Mouse (Mus musculus): ENCODE results near the gene Osbpl5. TPM values are rescaled to one million over a fixed set of nuclear protein-coding genes. Genes with fewer than 3 reads are reported as not detected.
A peak's percentile ranks its signal among the peaks of the same experiment; 100 is the strongest.

Osbpl5 gene
- total RNA-seq, 1 experiment: 13.6 TPM

DNA sequence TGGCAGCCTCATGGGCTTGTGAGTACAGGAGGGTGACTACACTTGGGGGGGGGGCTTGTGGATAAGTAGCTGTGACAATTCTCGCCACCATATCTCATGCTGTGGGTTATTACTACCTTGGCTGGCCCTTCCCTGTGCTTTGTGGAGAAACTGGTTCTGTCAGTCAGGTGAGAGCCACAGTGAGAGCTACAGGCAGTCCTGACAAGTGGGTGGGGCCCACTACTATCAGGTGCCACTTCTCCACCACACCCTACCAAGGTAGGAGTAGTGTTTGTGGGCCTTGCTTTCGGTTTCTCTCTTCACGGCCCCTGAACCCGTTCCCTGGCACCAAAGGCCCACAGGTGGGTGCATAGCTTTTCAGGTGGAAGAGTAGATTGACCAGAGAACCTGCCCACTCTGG lies 32.9 kb downstream of the Osbpl5 start:
- no peak overlapping the region for H3K9ac ChIP-seq (ENCODE audit: insufficient read depth, low read depth, low read length, poor library complexity, severe bottlenecking)
- no peak for DNase-seq (ENCODE audit: low read depth, low spot score)
- H3K4me3 ChIP-seq (ENCODE audit: insufficient read depth in 1 of 2, low read depth in 1 of 2, low read length in 2 of 2, poor library complexity in 1 of 2, severe bottlenecking in 1 of 2): no peak overlapping the region
- no peak overlapping the region for H3K27ac ChIP-seq (ENCODE audit: insufficient read depth, low read depth, low read length, poor library complexity, severe bottlenecking)
- H3K4me1 ChIP-seq (ENCODE audit: control insufficient read depth in 2 of 2, insufficient read depth in 2 of 2, low read length in 2 of 2, poor library complexity in 1 of 2): peaks cover 0 to 8% of the 10 kb centered on the region in 2 experiments; a peak in 1 of 4 replicates
- TF ChIP-seq ZC3H11A (IDR thresholded peaks at IDR 0.05; ENCODE audit: borderline replicate concordance, low read depth, low read length) (no peak), MAFK (IDR thresholded peaks at IDR 0.05; ENCODE audit: insufficient read depth, low read depth, low read length) (no peak), ZNF384 (IDR thresholded peaks at IDR 0.05; ENCODE audit: low read depth, low read length) (no peak), HCFC1 (IDR thresholded peaks at IDR 0.05; ENCODE audit: borderline replicate concordance, insufficient read depth, low read length) (no peak), CHD2 (IDR thresholded peaks at IDR 0.05; ENCODE audit: low read depth, low read length) (no peak)
- H3K36me3 ChIP-seq (ENCODE audit: control insufficient read depth, insufficient read depth, low read length, poor library complexity, severe bottlenecking): no peaks in the 10 kb centered on the region
- in situ Hi-C loops (cut with MboI; ENCODE audit: low sequenced_read_pairs in 2 of 2, unreplicated experiment in 2 of 2): no loop called here
- H3K9me3 ChIP-seq (ENCODE audit: control insufficient read depth, insufficient read depth, low read depth, low read length): no peaks in the 10 kb centered on the region

DNA sequence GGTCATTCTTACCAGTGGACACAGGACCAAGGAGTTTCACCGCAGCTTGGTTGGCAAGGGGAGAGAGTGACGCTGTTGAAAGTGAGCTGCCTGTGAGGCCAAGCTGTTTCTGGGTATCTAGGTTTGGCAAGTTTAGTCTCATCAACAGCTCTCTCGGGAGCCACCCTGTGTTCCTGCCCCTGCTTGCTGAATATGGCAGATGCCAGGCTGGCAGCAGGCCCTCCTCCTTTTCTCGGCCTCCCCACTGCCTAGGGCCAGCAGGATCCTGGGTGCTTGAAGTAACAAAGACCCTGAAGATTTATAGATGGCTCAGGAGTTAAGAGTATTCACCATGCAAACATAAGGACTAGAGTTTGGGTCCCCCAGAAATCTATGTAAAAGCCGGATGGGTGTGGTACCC lies 34.1 kb downstream of the Osbpl5 start:
- in situ Hi-C loops (cut with MboI; ENCODE audit: low sequenced_read_pairs in 2 of 2, unreplicated experiment in 2 of 2): no loop called here
- TF ChIP-seq CHD2 (IDR thresholded peaks at IDR 0.05; ENCODE audit: low read depth, low read length) (no peak), MAFK (IDR thresholded peaks at IDR 0.05; ENCODE audit: insufficient read depth, low read depth, low read length) (no peak), ZC3H11A (IDR thresholded peaks at IDR 0.05; ENCODE audit: borderline replicate concordance, low read depth, low read length) (no peak), ZNF384 (IDR thresholded peaks at IDR 0.05; ENCODE audit: low read depth, low read length) (no peak), HCFC1 (IDR thresholded peaks at IDR 0.05; ENCODE audit: borderline replicate concordance, insufficient read depth, low read length) (no peak)
- no peak overlapping the region for H3K4me3 ChIP-seq (ENCODE audit: insufficient read depth in 1 of 2, low read depth in 1 of 2, low read length in 2 of 2, poor library complexity in 1 of 2, severe bottlenecking in 1 of 2)
- no peaks in the 10 kb centered on the region for H3K9me3 ChIP-seq (ENCODE audit: control insufficient read depth, insufficient read depth, low read depth, low read length)
- no peak for DNase-seq (ENCODE audit: low read depth, low spot score)
- no peak overlapping the region for H3K9ac ChIP-seq (ENCODE audit: insufficient read depth, low read depth, low read length, poor library complexity, severe bottlenecking)
- peaks cover 0 to 8% of the 10 kb centered on the region in 2 experiments; a peak in 1 of 4 replicates for H3K4me1 ChIP-seq (ENCODE audit: control insufficient read depth in 2 of 2, insufficient read depth in 2 of 2, low read length in 2 of 2, poor library complexity in 1 of 2)
- no peaks in the 10 kb centered on the region for H3K36me3 ChIP-seq (ENCODE audit: control insufficient read depth, insufficient read depth, low read length, poor library complexity, severe bottlenecking)
- no peak overlapping the region for H3K27ac ChIP-seq (ENCODE audit: insufficient read depth, low read depth, low read length, poor library complexity, severe bottlenecking)

GRCm38 (mm10) chr7:143717811-143718210 lies 39.0 kb downstream of the Osbpl5 start:
- Histone ChIP-seq H3K9ac (ENCODE audit: insufficient read depth, low read depth, low read length, poor library complexity, severe bottlenecking) (no peak overlapping the region), H3K36me3 (ENCODE audit: control insufficient read depth, insufficient read depth, low read length, poor library complexity, severe bottlenecking) (no peaks in the 10 kb centered on the region), H3K27ac (ENCODE audit: insufficient read depth, low read depth, low read length, poor library complexity, severe bottlenecking) (no peak overlapping the region), H3K4me3 (ENCODE audit: insufficient read depth in 1 of 2, low read depth in 1 of 2, low read length in 2 of 2, poor library complexity in 1 of 2, severe bottlenecking in 1 of 2) (no peak overlapping the region), H3K4me1 (ENCODE audit: control insufficient read depth in 2 of 2, insufficient read depth in 2 of 2, low read length in 2 of 2, poor library complexity in 1 of 2) (no peaks in the 10 kb centered on the region), H3K9me3 (ENCODE audit: control insufficient read depth, insufficient read depth, low read depth, low read length) (no peaks in the 10 kb centered on the region)
- no peak for TF ChIP-seq HCFC1 (IDR thresholded peaks at IDR 0.05; ENCODE audit: borderline replicate concordance, insufficient read depth, low read length)
- no peak for TF ChIP-seq ZC3H11A (IDR thresholded peaks at IDR 0.05; ENCODE audit: borderline replicate concordance, low read depth, low read length)
- TF ChIP-seq MAFK (IDR thresholded peaks at IDR 0.05; ENCODE audit: insufficient read depth, low read depth, low read length): no peak
- TF ChIP-seq ZNF384 (IDR thresholded peaks at IDR 0.05; ENCODE audit: low read depth, low read length): no peak
- TF ChIP-seq CHD2 (IDR thresholded peaks at IDR 0.05; ENCODE audit: low read depth, low read length): no peak
- DNase-seq (ENCODE audit: low read depth, low spot score): no peak
- in situ Hi-C loops (cut with MboI; ENCODE audit: low sequenced_read_pairs in 2 of 2, unreplicated experiment in 2 of 2): no loop called here

DNA sequence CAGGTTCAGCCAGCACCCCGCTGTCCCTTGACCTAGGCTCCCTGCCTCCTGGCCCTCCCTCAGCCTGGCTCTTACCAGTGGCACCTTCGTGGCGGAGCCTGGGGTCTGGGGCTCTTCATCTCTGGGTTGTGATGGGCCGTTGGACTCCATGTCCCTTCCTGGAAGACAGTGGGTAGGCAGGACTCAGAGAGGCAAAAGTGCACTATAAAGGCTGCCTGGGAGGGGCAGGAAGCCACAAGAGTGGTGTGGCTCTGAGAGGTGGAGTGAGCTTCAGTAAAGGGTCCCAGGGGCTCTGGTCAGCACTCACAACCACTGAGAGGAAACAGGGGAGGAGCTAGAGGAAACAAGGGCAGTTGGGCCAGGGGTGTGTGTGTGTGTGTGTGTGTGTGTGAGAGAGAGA lies 43.4 kb downstream of the Osbpl5 start:
- no peaks in the 10 kb centered on the region for H3K36me3 ChIP-seq (ENCODE audit: control insufficient read depth, insufficient read depth, low read length, poor library complexity, severe bottlenecking)
- no peaks in the 10 kb centered on the region for H3K4me1 ChIP-seq (ENCODE audit: control insufficient read depth in 2 of 2, insufficient read depth in 2 of 2, low read length in 2 of 2, poor library complexity in 1 of 2)
- H3K9me3 ChIP-seq (ENCODE audit: control insufficient read depth, insufficient read depth, low read depth, low read length): no peaks in the 10 kb centered on the region
- H3K4me3 ChIP-seq (ENCODE audit: insufficient read depth in 1 of 2, low read depth in 1 of 2, low read length in 2 of 2, poor library complexity in 1 of 2, severe bottlenecking in 1 of 2): no peak overlapping the region
- peak overlapping the region; percentile 28; the same call in 1 of the 2 replicates for H3K27ac ChIP-seq (ENCODE audit: insufficient read depth, low read depth, low read length, poor library complexity, severe bottlenecking)
- no peak for DNase-seq (ENCODE audit: low read depth, low spot score)
- no peak for TF ChIP-seq ZNF384 (IDR thresholded peaks at IDR 0.05; ENCODE audit: low read depth, low read length)
- no peak for TF ChIP-seq ZC3H11A (IDR thresholded peaks at IDR 0.05; ENCODE audit: borderline replicate concordance, low read depth, low read length)
- TF ChIP-seq CHD2 (IDR thresholded peaks at IDR 0.05; ENCODE audit: low read depth, low read length): no peak
- TF ChIP-seq MAFK (IDR thresholded peaks at IDR 0.05; ENCODE audit: insufficient read depth, low read depth, low read length): no peak
- no peak for TF ChIP-seq HCFC1 (IDR thresholded peaks at IDR 0.05; ENCODE audit: borderline replicate concordance, insufficient read depth, low read length)
- no peak overlapping the region for H3K9ac ChIP-seq (ENCODE audit: insufficient read depth, low read depth, low read length, poor library complexity, severe bottlenecking)
- in situ Hi-C loops (cut with MboI; ENCODE audit: low sequenced_read_pairs in 2 of 2, unreplicated experiment in 2 of 2): no loop called here

Measured in ES-E14 (cell line).